Mouse (Mus musculus) erythroid progenitor cell, adult 5-6 weeks (primary cell): Measurements from ENCODE around the gene Gm10718. TPM values are rescaled to one million over a fixed set of nuclear protein-coding genes. Genes with fewer than 3 reads are reported as not detected.
A peak's percentile ranks its signal among the peaks of the same experiment; 100 is the strongest.
"Not testable (repeated sequence)": the region's sequence is repeated elsewhere in the genome, so short reads cannot be mapped to it uniquely, and the experiment has no call there.

Experiments
- ATAC-seq: replicated peaks from 2 replicates; pipeline ENCODE4 v1.8.0; 2016; ENCODE audit warnings: moderate number of reproducible peaks, mild to moderate bottlenecking, moderate TSS enrichment, inconsistent platforms; ENCODE audit not compliant: poor library complexity, low FRiP score, severe bottlenecking
- total RNA-seq, 2 experiments: library from RNA; stranded (forward) in 1 of 2; stranded (reverse) in 1 of 2; fragments of 150-400 nt in 1 of 2; fragments of 186-747, 209-891 nt in 1 of 2; gene quantifications; 2 replicates each; pipeline versions ENCODE4 v1.2.3 to v1.2.4; 2015 to 2017; ENCODE audit warnings: low replicate concordance in 2 of 2

The Gm10718 gene
- total RNA-seq (2015; ENCODE audit: low replicate concordance) (7.2 TPM in 1 of 2 replicates, not detected in the other), total RNA-seq (2017; ENCODE audit: low replicate concordance) (7.4 and 10.2 TPM in 2 replicates)

GRCm38 (mm10) chr9:3023312-3023984 is at the start of gene Gm10718:
Gene Gm10718, plus strand, starts transcription at chr9:3023547.
- not testable (repeated sequence) for ATAC-seq

DNA sequence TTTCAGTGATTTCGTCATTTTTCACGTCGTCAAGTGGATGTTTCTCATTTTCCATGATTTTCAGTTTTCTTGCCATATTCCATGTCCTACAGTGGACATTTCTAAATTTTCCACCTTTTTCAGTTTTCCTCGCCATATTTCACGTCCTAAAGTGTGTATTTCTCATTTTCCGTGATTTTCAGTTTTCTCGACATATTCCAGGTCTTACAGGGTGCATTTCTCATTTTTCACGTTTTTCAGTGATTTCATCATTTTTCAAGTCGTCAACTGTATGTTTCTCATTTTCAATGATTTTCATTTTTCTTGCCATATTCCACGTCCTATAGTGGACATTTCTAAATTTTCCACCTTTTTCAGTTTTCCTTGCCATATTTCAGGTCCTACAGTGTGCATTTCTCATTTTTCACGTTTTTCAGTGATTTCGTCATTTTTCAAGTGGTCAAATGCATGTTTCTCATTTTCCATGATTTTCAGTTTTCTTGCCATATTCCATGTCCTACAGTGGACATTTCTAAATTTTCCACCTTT is 22.8 kb upstream of the Gm10718 start, which contains the start of gene Gm10722:
Gene Gm10722, plus strand, starts transcription at position 478 of the 528 bp plus-strand sequence.
- ATAC-seq, result not testable (repeated sequence)

DNA sequence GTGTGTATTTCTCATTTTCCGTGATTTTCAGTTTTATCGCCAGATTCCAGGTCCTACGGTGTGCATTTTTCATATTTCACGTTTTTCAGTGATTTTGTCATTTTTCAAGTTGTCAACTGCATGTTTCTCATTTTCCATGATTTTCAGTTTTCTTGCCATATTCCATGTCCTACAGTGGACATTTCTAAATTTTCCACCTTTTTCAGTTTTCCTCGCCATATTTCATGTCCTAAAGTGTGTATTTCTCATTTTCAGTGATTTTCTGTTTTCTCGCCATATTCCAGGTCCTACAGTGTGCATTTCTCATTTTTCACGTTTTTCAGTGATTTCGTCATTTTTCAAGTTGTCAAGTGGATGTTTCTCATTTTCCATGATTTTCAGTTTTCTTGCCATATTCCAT is 22.3 kb upstream of the Gm10718 start:
- ATAC-seq, result not testable (repeated sequence)

DNA sequence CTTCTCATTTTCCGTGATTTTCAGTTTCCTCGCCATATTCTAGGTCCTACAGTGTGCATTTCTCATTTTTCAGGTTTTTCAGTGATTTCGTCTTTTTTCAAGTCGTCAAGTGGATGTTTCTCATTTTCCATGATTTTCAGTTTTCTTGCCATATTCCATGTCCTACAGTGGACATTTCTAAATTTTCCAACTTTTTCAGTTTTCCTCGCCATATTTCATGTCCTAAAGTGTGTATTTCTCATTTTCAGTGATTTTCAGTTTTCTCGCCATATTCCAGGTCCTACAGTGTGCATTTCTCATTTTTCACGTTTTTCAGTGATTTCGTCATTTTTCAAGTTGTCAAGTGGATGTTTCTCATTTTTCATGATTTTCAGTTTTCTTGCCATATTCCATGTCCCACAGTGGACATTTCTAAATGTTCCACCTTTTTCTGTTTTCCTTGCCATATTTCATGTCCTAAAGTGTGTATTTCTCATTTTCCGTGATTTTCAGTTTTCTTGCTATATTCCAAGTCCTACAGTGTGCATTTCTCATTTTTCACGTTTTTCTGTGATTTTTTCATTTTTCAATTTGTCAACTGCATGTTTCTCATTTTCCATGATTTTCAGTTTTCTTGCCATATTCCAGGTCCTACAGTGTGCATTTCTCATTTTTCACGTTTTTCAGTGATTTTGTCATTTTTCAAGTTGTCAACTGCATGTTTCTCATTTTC is 21.2 kb upstream of the Gm10718 start:
- peak; percentile 48; the same call in 1 of the 2 replicates for ATAC-seq

DNA sequence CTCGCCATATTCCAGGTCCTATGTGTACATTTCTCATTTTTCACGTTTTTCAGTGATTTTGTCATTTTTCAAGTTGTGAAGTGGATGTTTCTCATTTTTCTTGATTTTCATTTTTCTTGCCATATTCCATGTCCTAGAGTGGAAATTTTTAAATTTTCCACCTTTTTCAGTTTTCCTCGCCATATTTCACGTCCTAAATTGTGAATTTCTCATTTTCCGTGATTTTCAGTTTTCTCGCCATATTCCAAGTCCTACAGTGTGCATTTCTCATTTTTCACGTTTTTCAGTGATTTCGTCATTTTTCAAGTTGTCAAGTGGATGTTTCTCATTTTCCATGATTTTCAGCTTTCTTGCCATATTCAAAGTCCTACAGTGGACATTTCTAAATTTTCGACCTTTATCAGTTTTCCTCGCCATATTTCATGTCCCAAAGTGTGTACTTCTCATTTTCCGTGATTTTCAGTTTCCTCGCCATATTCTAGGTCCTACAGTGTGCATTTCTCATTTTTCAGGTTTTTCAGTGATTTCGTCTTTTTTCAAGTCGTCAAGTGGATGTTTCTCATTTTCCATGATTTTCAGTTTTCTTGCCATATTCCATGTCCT is 20.5 kb upstream of the Gm10718 start, which contains the start of gene Gm11168:
Gene Gm11168, plus strand, starts transcription at position 553 of the 603 bp plus-strand sequence.
- ATAC-seq, result not testable (repeated sequence)

- ATAC-seq, result peak; percentile 50
Observed at GRCm38 (mm10) chr9:3006179-3006578, 17.2 kb upstream of the Gm10718 start.

- not testable (repeated sequence) for ATAC-seq
Observed at GRCm38 (mm10) chr9:3006636-3007035, 16.7 kb upstream of the Gm10718 start.

- ATAC-seq, result peak; percentile 38
Observed at GRCm38 (mm10) chr9:3007272-3007671, 16.1 kb upstream of the Gm10718 start.

DNA sequence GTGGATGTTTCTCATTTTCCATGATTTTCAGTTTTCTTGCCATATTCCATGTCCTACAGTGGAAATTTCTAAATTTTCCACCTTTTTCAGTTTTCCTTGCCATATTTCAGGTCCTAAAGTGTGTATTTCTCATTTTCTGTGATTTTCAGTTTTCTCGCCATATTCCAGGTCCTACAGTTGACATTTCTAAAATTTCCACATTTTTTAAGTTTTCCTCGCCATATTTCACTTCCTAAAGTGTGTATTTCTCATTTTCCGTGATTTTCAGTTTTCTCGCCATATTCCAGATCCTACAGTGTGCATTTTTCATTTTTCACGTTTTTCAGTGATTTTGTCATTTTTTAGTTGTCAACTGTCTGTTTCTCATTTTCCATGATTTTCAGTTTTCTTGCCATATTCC is 14.0 kb upstream of the Gm10718 start:
- peak; percentile 48 for ATAC-seq

DNA sequence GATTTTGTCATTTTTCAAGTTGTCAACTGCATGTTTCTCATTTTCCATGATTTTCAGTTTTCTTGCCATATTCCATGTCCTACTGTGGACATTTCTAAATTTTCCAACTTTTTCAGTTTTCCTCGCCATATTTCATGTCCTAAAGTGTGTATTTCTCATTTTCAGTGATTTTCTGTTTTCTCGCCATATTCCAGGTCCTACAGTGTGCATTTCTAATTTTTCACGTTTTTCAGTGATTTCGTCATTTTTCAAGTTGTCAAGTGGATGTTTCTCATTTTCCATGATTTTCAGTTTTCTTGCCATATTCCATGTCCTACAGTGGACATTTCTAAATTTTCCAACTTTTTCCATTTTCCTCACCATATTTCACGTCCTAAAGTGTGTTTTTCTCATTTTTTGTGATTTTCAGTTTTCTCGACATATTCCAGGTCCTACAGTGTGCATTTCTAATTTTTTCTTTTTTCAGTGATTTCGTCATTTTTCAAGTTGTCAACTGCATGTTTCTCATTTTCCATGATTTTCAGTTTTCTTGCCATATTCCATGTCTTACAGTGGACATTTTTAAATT is 11.2 kb upstream of the Gm10718 start:
- ATAC-seq, result peak; percentile 58

DNA sequence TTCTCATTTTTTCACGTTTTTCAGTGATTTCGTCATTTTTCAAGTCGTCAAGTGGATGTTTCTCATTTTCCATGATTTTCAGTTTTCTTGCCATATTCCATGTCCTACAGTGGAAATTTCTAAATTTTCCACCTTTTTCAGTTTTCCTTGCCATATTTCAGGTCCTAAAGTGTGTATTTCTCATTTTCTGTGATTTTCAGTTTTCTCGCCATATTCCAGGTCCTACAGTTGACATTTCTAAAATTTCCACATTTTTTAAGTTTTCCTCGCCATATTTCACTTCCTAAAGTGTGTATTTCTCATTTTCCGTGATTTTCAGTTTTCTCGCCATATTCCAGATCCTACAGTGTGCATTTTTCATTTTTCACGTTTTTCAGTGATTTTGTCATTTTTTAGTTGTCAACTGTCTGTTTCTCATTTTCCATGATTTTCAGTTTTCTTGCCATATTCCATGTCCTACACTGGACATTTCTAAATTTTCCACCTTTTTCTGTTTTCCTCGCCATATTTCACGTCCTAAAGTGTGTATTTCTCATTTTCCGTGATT is 10.5 kb upstream of the Gm10718 start, which contains the start of gene Gm10721:
Gene Gm10721, plus strand, starts transcription at position 408 of the 547 bp plus-strand sequence.
- ATAC-seq, result peak; percentile 56

- not testable (repeated sequence) for ATAC-seq
Observed at GRCm38 (mm10) chr9:3015354-3015753, 8.0 kb upstream of the Gm10718 start, which contains the start of gene Gm10720. Gene Gm10720, plus strand, starts transcription at chr9:3015654.

- not testable (repeated sequence) for ATAC-seq
Observed at GRCm38 (mm10) chr9:3015896-3016295, 7.5 kb upstream of the Gm10718 start.

DNA sequence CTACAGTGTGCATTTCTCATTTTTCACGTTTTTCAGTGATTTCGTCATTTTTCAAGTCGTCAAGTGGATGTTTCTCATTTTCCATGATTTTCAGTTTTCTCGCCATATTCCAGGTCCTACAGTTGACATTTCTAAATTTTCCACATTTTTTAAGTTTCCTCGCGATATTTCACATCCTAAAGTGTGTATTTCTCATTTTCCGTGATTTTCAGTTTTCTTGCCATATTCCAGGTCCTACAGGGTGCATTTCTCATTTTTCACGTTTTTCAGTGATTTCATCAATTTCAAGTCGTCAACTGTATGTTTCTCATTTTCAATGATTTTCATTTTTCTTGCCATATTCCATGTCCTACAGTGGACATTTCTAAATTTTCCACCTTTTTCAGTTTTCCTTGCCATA is 6.2 kb upstream of the Gm10718 start, which contains the start of gene Gm10719:
Gene Gm10719, plus strand, starts transcription at position 301 of the 400 bp plus-strand sequence.
- not testable (repeated sequence) for ATAC-seq

DNA sequence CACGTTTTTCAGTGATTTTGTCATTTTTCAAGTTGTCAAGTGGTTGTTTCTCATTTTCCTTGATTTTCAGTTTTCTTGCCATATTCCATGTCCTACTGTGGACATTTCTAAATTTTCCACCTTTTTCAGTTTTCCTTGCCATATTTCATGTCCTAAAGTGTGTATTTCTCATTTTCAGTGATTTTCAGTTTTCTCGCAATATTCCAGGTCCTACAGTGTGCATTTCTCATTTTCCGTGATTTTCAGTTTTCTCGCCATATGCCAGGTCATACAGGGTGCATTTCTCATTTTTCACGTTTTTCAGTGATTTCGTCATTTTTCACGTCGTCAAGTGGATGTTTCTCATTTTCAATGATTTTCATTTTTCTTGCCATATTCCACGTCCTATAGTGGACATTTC is 4.4 kb upstream of the Gm10718 start:
- not testable (repeated sequence) for ATAC-seq

DNA sequence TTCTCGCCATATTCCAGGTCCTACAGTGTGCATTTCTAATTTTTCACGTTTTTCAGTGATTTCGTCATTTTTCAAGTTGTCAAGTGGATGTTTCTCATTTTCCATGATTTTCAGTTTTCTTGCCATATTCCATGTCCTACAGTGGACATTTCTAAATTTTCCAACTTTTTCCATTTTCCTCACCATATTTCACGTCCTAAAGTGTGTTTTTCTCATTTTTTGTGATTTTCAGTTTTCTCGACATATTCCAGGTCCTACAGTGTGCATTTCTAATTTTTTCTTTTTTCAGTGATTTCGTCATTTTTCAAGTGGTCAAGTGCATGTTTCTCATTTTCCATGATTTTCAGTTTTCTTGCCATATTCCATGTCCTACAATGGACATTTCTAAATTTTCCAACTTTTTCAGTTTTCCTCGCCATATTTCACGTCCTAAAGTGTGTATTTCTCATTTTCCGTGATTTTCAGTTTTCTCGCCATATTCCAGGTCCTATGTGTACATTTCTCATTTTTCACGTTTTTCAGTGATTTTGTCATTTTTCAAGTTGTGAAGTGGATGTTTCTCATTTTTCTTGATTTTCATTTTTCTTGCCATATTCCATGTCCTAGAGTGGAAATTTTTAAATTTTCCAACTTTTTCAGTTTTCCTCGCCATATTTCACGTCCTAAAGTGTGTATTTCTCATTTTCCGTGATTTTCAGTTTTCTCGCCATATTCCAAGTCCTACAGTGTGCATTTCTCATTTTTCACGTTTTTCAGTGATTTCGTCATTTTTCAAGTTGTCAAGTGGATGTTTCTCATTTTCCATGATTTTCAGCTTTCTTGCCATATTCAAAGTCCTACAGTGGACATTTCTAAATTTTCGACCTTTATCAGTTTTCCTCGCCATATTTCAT is 3.3 kb upstream of the Gm10718 start:
- peak; percentile 57 for ATAC-seq

GRCm38 (mm10) chr9:3022316-3023008 is 885 bp upstream of the Gm10718 start:
- not testable (repeated sequence) for ATAC-seq
